Mouse (Mus musculus) lung, postnatal 0 days (tissue): ENCODE results near the gene Hivep3. TPM values are rescaled to one million over a fixed set of nuclear protein-coding genes. Genes with fewer than 3 reads are reported as not detected.

Experiments
- ATAC-seq: fragments of 200-750 bp; cut with Nextera tagmentation; 2 replicates; pipeline ENCODE4 v1.8.0; 2017; ENCODE audit warnings: moderate library complexity
- DNase-seq: peaks from one replicate; pipeline ENCODE4 v3.0.0-alpha.2; 2016; ENCODE audit warnings: low spot score
- H3K27ac ChIP-seq: fragments of 300-500 bp; sonication (generic); 2 replicates; pipeline ENCODE4 v1.5.1; 2014; ENCODE audit warnings: antibody characterized with exemption, mild to moderate bottlenecking, low read length, mixed read lengths
- H3K27me3 ChIP-seq: fragments of 300-500 bp; sonication (generic); replicated peaks from 2 replicates; pipeline ENCODE4 v1.6.1; 2014; ENCODE audit warnings: low read length, mixed read lengths; ENCODE audit not compliant: insufficient read depth
- H3K36me3 ChIP-seq: fragments of 300-500 bp; sonication (generic); 2 replicates; pipeline ENCODE4 v1.6.1; 2014; ENCODE audit warnings: low read length, mixed read lengths; ENCODE audit not compliant: insufficient read depth
- H3K4me1 ChIP-seq: fragments of 300-500 bp; sonication (generic); 2 replicates; pipeline ENCODE4 v1.6.1; 2014; ENCODE audit warnings: antibody characterized with exemption, low read depth, low read length, mixed read lengths; ENCODE audit not compliant: insufficient read depth
- H3K4me2 ChIP-seq: fragments of 300-500 bp; sonication (generic); replicated peaks from 2 replicates; pipeline ENCODE4 v1.6.1; 2014; ENCODE audit warnings: low read depth, mild to moderate bottlenecking, low read length, moderate library complexity, mixed read lengths
- H3K4me3 ChIP-seq: fragments of 300-500 bp; sonication (generic); 2 replicates; pipeline ENCODE4 v1.5.1; 2014; ENCODE audit warnings: low read depth, low read length
- H3K9ac ChIP-seq: fragments of 300-500 bp; sonication (generic); replicated peaks from 2 replicates; pipeline ENCODE4 v1.6.1; 2014; ENCODE audit warnings: low read depth, mild to moderate bottlenecking
- H3K9me3 ChIP-seq: fragments of 300-500 bp; sonication (generic); 2 replicates; pipeline ENCODE4 v1.6.1; 2016; ENCODE audit warnings: low read length, mixed read lengths
- CTCF ChIP-seq: IDR thresholded peaks from 2 replicates; pipeline ENCODE4 v1.5.1; 2016; ENCODE audit warnings: antibody characterized with exemption, mild to moderate bottlenecking
- EP300 ChIP-seq: IDR thresholded peaks from 2 replicates; pipeline ENCODE4 v1.6.1; 2016; ENCODE audit warnings: antibody characterized with exemption, mild to moderate bottlenecking, control low read depth
- WGBS: fragments of 180-500 bp; shearing (Covaris S2); extraction: QIAGEN DNeasy Blood & Tissue Kit; methylation state at CpG from one replicate; pipeline ENCODE4 v1.1.7; 2014; 5-methylcytosine and 5-hydroxymethylcytosine counted together
- polyA plus RNA-seq: library from polyadenylated mRNA; unstranded; fragments of >200 nt; fragmentation: Nextera tagmentation; extraction: Ambion mirVana; gene quantifications from 2 replicates; pipeline ENCODE4 v1.2.1, GENCODE M21; 2015

The Hivep3 gene
- polyA plus RNA-seq, 1 experiment from 2014 or later = 30.7 TPM

DNA sequence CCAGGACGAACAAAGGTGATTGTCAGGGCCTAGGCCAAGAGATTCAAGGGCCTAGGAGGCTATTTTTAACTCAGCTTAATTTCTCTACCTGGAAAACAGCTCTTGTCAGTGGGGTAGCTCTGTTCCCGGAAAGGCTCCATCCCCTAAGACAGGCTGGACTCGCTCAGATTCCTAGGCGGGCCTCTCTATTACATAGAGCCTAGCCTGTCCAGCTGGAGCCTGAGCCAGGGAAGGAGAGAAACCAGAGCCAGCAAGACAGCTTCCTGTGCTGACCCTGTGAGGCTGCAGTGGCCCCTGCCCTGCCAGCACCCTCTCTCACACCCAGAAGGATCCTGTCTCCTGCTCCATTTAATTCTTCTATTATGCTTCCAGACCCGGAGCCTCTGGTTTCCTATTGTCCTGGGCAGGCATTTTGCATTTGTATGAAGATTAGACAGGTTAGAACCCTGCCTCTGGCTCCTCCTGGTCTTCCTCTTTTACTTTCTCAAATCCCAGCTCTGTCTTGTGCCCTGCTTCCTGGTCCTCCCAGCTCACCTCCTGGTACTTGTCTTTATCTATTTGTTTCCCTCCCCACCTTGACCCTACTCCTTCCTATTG lies 425.2 kb downstream of the Hivep3 start:
- no peak overlapping the region for H3K4me3 ChIP-seq
- 60% methylated on average over 5 of the region's 5 CpGs for WGBS

DNA sequence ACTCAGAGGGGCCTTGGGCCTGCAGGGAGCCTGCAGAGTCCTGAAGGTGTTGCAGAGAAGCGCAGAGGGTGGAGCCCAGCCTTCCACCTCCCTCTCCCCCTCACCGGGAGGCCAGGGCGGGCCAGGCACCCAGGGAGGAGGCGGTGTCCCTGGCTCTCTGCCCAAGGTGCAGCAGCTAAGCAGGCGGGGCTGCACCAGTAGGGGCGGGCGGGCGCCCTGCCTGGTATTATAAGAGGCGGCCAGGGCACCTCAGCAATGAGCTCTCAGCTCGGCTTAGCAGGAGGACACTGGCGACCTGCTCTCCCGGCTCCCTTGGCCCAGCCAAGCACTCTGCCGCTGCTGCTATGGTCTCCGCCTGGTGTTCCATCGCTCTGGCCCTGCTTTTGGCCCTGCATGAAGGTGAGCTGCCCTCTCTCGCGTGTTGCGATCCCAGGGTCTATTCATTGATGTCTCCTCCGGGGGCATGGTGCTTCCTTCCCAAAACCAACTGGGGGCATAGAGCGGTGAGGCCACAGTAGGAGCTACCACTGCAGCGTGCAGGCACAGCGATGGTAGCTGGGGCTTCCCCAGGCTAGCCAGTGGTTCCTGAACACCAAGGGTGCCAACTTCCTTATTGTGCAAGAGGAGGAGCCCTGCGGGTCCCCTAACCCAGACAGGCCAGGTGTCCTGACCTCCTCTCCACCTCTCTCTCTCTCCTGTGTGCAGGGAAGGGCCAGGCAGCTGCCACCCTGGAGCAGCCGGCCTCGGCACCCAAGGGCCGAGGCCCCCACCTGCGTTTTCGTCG lies 427.8 kb downstream of the Hivep3 start, which contains the start of gene Edn2:
Edn2 (plus strand) TSS at position 41 of the 784 bp plus-strand sequence.
- ATAC-seq = peak; percentile 95
- H3K36me3 ChIP-seq = no peaks in the 10 kb centered on the region
- 39% methylated on average over 25 of the region's 29 CpGs for WGBS
- peaks cover 6% of the 10 kb centered on the region; the same call in 1 of the 2 replicates for H3K4me1 ChIP-seq
- H3K27ac ChIP-seq = no peak within 1 kb of the TSS
- no peak within 1 kb of the TSS for H3K4me2 ChIP-seq
- no peak within 1 kb of the TSS for H3K4me3 ChIP-seq
- TF ChIP-seq EP300 (no peak), CTCF (peak; percentile 40)
- peak; percentile 92 for DNase-seq
- H3K9me3 ChIP-seq = no peaks in the 10 kb centered on the region
- no peaks in the 10 kb centered on the region for H3K27me3 ChIP-seq
- H3K9ac ChIP-seq = no peak within 1 kb of the TSS

More for the DNA sequence above, 425.2 kb downstream of the Hivep3 start:
- Histone ChIP-seq H3K4me2 (no peak overlapping the region), H3K27ac (no peak overlapping the region), H3K9ac (no peak overlapping the region), H3K4me1 (peaks cover 6% of the 10 kb centered on the region; the same call in 1 of the 2 replicates), H3K9me3 (no peaks in the 10 kb centered on the region), H3K36me3 (no peaks in the 10 kb centered on the region), H3K27me3 (no peaks in the 10 kb centered on the region)
- no peak for DNase-seq
- no peak for TF ChIP-seq CTCF
- no peak for TF ChIP-seq EP300
- no peak for ATAC-seq

DNA sequence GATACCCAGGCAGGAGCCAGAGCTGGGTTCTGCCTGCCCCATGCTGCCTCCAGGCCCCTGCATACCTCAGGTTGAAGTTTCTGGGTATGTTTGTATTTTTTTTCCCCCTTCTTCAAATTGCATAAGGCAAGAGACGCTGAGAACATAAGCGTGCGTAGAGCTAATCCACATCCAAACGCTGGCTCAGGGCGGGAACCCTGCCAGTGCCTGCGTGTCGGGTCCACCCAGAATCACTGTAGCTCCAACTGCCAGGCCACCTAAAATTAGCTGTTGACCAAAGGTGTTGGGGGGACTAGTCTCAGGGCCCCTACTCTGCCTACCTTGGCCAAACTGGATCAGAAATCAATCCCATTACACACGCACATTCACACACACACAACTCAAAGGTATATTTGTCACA lies 429.0 kb downstream of the Hivep3 start:
- 51% methylated on average over 8 of the region's 8 CpGs for WGBS
- no peak overlapping the region for H3K27ac ChIP-seq
- DNase-seq = no peak

DNA sequence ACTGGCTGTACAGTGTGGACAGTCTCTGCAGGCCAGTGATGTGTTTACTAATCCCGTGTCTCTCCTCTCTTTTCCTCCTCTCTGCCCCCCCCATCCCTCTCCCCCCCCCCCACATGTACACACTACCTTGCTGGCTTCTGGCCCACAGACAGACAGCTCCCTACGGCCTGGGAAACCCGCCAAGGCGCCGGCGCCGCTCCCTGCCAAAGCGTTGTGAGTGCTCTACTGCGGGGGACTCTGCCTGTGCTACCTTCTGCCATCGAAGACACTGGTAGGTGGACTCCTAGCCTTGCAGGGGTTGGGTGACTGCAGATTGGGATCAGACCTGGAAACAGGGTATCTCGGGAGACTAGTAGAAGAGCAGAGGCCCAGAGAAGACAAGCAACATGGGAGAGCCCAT lies 429.7 kb downstream of the Hivep3 start:
- H3K9ac ChIP-seq = no peak overlapping the region
- DNase-seq (peak; percentile 65), ATAC-seq (0 out of 2 replicates have a peak, but pooled peaks have one; percentile 22)
- peaks cover 6% of the 10 kb centered on the region; the same call in 1 of the 2 replicates for H3K4me1 ChIP-seq
- no peak overlapping the region for H3K4me2 ChIP-seq
- no peak for TF ChIP-seq CTCF
- TF ChIP-seq EP300 = no peak
- WGBS = 11% methylated on average over 8 of the region's 11 CpGs
- H3K36me3 ChIP-seq = no peaks in the 10 kb centered on the region
- H3K27ac ChIP-seq = no peak overlapping the region
- no peak overlapping the region for H3K4me3 ChIP-seq
- H3K9me3 ChIP-seq = no peaks in the 10 kb centered on the region
- H3K27me3 ChIP-seq = no peaks in the 10 kb centered on the region

More for the DNA sequence above, 429.0 kb downstream of the Hivep3 start:
- H3K9me3 ChIP-seq = no peaks in the 10 kb centered on the region
- no peaks in the 10 kb centered on the region for H3K27me3 ChIP-seq
- no peak overlapping the region for H3K9ac ChIP-seq
- no peak for TF ChIP-seq CTCF
- TF ChIP-seq EP300 = no peak
- no peak for ATAC-seq
- peaks cover 6% of the 10 kb centered on the region; the same call in 1 of the 2 replicates for H3K4me1 ChIP-seq
- no peaks in the 10 kb centered on the region for H3K36me3 ChIP-seq
- H3K4me3 ChIP-seq = no peak overlapping the region
- no peak overlapping the region for H3K4me2 ChIP-seq

DNA sequence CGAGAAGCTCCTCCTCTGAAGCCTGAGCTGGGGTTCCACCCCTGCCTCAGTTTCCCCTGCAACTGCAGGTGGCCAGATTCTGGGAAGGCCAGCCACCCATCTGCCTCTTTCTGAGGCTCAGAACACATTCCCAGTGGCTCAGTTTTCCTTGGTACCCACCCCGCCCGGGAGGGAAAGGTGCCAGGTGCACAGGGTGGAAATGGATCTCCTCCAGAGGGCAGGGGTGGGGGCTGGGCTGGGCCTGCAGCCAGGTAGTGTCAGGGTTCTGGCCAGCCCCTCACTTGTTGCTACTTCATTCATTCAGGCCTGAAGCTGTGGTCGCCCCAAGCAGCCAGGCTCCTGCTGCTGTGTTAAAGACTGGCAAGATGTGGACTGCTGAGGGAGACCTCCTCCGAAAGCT lies 430.7 kb downstream of the Hivep3 start:
- TF ChIP-seq EP300 (no peak), CTCF (no peak)
- 97% methylated on average over 5 of the region's 5 CpGs for WGBS

DNA sequence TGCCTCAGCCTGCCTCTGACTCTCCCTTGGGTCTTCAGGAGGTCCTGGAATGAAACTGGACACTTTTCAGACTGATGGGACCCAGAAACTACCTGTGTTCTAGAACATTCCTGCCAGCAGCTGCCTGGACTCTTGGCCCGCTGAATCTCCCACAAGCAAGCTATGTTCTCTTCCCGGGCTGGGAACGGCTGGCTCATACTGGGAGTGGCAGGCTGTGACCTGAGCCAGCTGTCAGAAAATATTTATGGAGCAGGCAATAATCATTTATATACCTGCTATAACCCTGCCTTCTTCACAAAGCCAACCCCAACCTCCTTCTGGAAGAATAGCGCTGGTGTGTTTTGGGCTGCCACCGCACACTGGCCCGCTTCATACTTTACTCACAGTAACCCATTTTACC lies 434.2 kb downstream of the Hivep3 start:
- 87% methylated on average over 6 of the region's 6 CpGs for WGBS
- no peak for ATAC-seq

More for the DNA sequence above, 430.7 kb downstream of the Hivep3 start:
- no peak for DNase-seq
- Histone ChIP-seq H3K27me3 (no peaks in the 10 kb centered on the region), H3K27ac (no peak overlapping the region), H3K4me3 (no peak overlapping the region), H3K9ac (no peak overlapping the region), H3K36me3 (no peaks in the 10 kb centered on the region), H3K4me2 (no peak overlapping the region), H3K9me3 (no peaks in the 10 kb centered on the region), H3K4me1 (peaks cover 6% of the 10 kb centered on the region; the same call in 1 of the 2 replicates)
- ATAC-seq = no peak

More for the DNA sequence above, 434.2 kb downstream of the Hivep3 start:
- Histone ChIP-seq H3K27ac (no peak overlapping the region), H3K4me2 (no peak overlapping the region), H3K27me3 (no peaks in the 10 kb centered on the region), H3K4me1 (peaks cover 4% of the 10 kb centered on the region; the same call in 1 of the 2 replicates), H3K9ac (no peak overlapping the region), H3K4me3 (no peak overlapping the region), H3K36me3 (no peaks in the 10 kb centered on the region), H3K9me3 (no peaks in the 10 kb centered on the region)
- TF ChIP-seq CTCF (no peak), EP300 (no peak)
- no peak for DNase-seq
